Mouse (Mus musculus): ENCODE measurements at regions not wholly inside any gene's neighbourhood (a gene's known extent, or its start where the extent isn't known, plus 50 kb on each side); places are given as distances from the start of the nearest gene placed in this dataset.

GRCm38 (mm10) chr2:9386566-9386965 is 494.5 kb upstream of the 4930412O13Rik start:
- Histone ChIP-seq H3K9ac (no peak overlapping the region), H3K4me3 (no peak overlapping the region), H3K4me1 (no peaks in the 10 kb centered on the region), H3K27ac (no peak overlapping the region), H3K27me3 (no peaks in the 10 kb centered on the region), H3K36me3 (no peaks in the 10 kb centered on the region), H3K4me2 (no peak overlapping the region), H3K9me3 (no peaks in the 10 kb centered on the region)
- 71% methylated on average over 2 of the region's 2 CpGs for WGBS
- no peak for ATAC-seq (ENCODE audit: insufficient number of reproducible peaks, low FRiP score, low TSS enrichment, low read depth)

GRCm38 (mm10) chr2:9388058-9388457 is 493.0 kb upstream of the 4930412O13Rik start:
- H3K27me3 ChIP-seq = no peaks in the 10 kb centered on the region
- H3K4me3 ChIP-seq = no peak overlapping the region
- H3K9ac ChIP-seq = no peak overlapping the region
- H3K27ac ChIP-seq = no peak overlapping the region
- no peak overlapping the region for H3K4me2 ChIP-seq
- 45% methylated on average over 3 of the region's 3 CpGs for WGBS
- H3K4me1 ChIP-seq = no peaks in the 10 kb centered on the region
- H3K9me3 ChIP-seq = no peaks in the 10 kb centered on the region
- ATAC-seq (ENCODE audit: insufficient number of reproducible peaks, low FRiP score, low TSS enrichment, low read depth) = no peak
- H3K36me3 ChIP-seq = no peaks in the 10 kb centered on the region

- Histone ChIP-seq H3K27me3 (no peaks in the 10 kb centered on the region), H3K4me3 (no peak overlapping the region), H3K9ac (no peak overlapping the region), H3K4me1 (no peaks in the 10 kb centered on the region), H3K4me2 (no peak overlapping the region), H3K27ac (no peak overlapping the region), H3K36me3 (no peaks in the 10 kb centered on the region), H3K9me3 (no peaks in the 10 kb centered on the region)
- no peak for ATAC-seq (ENCODE audit: insufficient number of reproducible peaks, low FRiP score, low TSS enrichment, low read depth)
- WGBS = 40% methylated on average over 9 of the region's 9 CpGs
These were observed 485.6 kb upstream of the 4930412O13Rik start for GRCm38 (mm10) chr2:9395379-9395999.

- 65% methylated on average over 7 of the region's 7 CpGs for WGBS
- H3K9me3 ChIP-seq = no peaks in the 10 kb centered on the region
- no peak for ATAC-seq (ENCODE audit: insufficient number of reproducible peaks, low FRiP score, low TSS enrichment, low read depth)
- no peaks in the 10 kb centered on the region for H3K4me1 ChIP-seq
- no peaks in the 10 kb centered on the region for H3K36me3 ChIP-seq
- H3K4me3 ChIP-seq = no peak overlapping the region
- no peak overlapping the region for H3K4me2 ChIP-seq
- no peak overlapping the region for H3K27ac ChIP-seq
- no peaks in the 10 kb centered on the region for H3K27me3 ChIP-seq
- H3K9ac ChIP-seq = no peak overlapping the region
These were observed 479.6 kb upstream of the 4930412O13Rik start for GRCm38 (mm10) chr2:9401461-9401860.

GRCm38 (mm10) chr2:9402281-9402680 is 478.8 kb upstream of the 4930412O13Rik start:
- Histone ChIP-seq H3K36me3 (no peaks in the 10 kb centered on the region), H3K4me2 (no peak overlapping the region), H3K27ac (no peak overlapping the region), H3K4me1 (no peaks in the 10 kb centered on the region), H3K4me3 (no peak overlapping the region), H3K9me3 (no peaks in the 10 kb centered on the region), H3K9ac (no peak overlapping the region), H3K27me3 (no peaks in the 10 kb centered on the region)
- no peak for ATAC-seq (ENCODE audit: insufficient number of reproducible peaks, low FRiP score, low TSS enrichment, low read depth)
- 76% methylated on average over 2 of the region's 2 CpGs for WGBS

GRCm38 (mm10) chr2:9409075-9409474 is 472.0 kb upstream of the 4930412O13Rik start:
- Histone ChIP-seq H3K36me3 (no peaks in the 10 kb centered on the region), H3K9ac (no peak overlapping the region), H3K27me3 (no peaks in the 10 kb centered on the region), H3K4me2 (no peak overlapping the region), H3K9me3 (no peaks in the 10 kb centered on the region), H3K4me3 (no peak overlapping the region), H3K4me1 (no peaks in the 10 kb centered on the region), H3K27ac (no peak overlapping the region)
- 36% methylated on average over 7 of the region's 7 CpGs for WGBS
- no peak for ATAC-seq (ENCODE audit: insufficient number of reproducible peaks, low FRiP score, low TSS enrichment, low read depth)

- Histone ChIP-seq H3K9ac (no peak overlapping the region), H3K27ac (no peak overlapping the region), H3K4me2 (no peak overlapping the region), H3K9me3 (no peaks in the 10 kb centered on the region), H3K4me1 (peaks cover 2% of the 10 kb centered on the region; the same call in 1 of the 2 replicates), H3K4me3 (no peak overlapping the region), H3K27me3 (no peaks in the 10 kb centered on the region), H3K36me3 (no peaks in the 10 kb centered on the region)
- WGBS = 64% methylated on average over 8 of the region's 8 CpGs
- no peak for ATAC-seq (ENCODE audit: insufficient number of reproducible peaks, low FRiP score, low TSS enrichment, low read depth)
These were observed 458.4 kb upstream of the 4930412O13Rik start for GRCm38 (mm10) chr2:9422686-9423085.

GRCm38 (mm10) chr2:9423534-9423933 is 457.5 kb upstream of the 4930412O13Rik start:
- WGBS = 49% methylated on average over 7 of the region's 7 CpGs
- H3K9me3 ChIP-seq = no peaks in the 10 kb centered on the region
- H3K9ac ChIP-seq = no peak overlapping the region
- H3K27ac ChIP-seq = no peak overlapping the region
- H3K4me1 ChIP-seq = peaks cover 2% of the 10 kb centered on the region; the same call in 1 of the 2 replicates
- no peaks in the 10 kb centered on the region for H3K27me3 ChIP-seq
- H3K4me2 ChIP-seq = no peak overlapping the region
- ATAC-seq (ENCODE audit: insufficient number of reproducible peaks, low FRiP score, low TSS enrichment, low read depth) = no peak
- no peak overlapping the region for H3K4me3 ChIP-seq
- no peaks in the 10 kb centered on the region for H3K36me3 ChIP-seq

GRCm38 (mm10) chr2:9433110-9433940 is 447.7 kb upstream of the 4930412O13Rik start:
- ATAC-seq (ENCODE audit: insufficient number of reproducible peaks, low FRiP score, low TSS enrichment, low read depth) = no peak
- WGBS = 29% methylated on average over 17 of the region's 17 CpGs

GRCm38 (mm10) chr2:9435155-9435872 is 445.7 kb upstream of the 4930412O13Rik start:
- no peak for ATAC-seq (ENCODE audit: insufficient number of reproducible peaks, low FRiP score, low TSS enrichment, low read depth)
- no peak overlapping the region for H3K9ac ChIP-seq
- H3K4me3 ChIP-seq = no peak overlapping the region
- no peaks in the 10 kb centered on the region for H3K9me3 ChIP-seq
- no peaks in the 10 kb centered on the region for H3K4me1 ChIP-seq
- no peak overlapping the region for H3K27ac ChIP-seq
- no peaks in the 10 kb centered on the region for H3K27me3 ChIP-seq
- H3K4me2 ChIP-seq = no peak overlapping the region
- 49% methylated on average over 9 of the region's 9 CpGs for WGBS
- no peaks in the 10 kb centered on the region for H3K36me3 ChIP-seq

More at GRCm38 (mm10) chr2:9433110-9433940, 447.7 kb upstream of the 4930412O13Rik start:
- Histone ChIP-seq H3K27ac (no peak overlapping the region), H3K4me2 (no peak overlapping the region), H3K4me1 (no peaks in the 10 kb centered on the region), H3K9ac (no peak overlapping the region), H3K27me3 (no peaks in the 10 kb centered on the region), H3K9me3 (no peaks in the 10 kb centered on the region), H3K36me3 (no peaks in the 10 kb centered on the region), H3K4me3 (no peak overlapping the region)

GRCm38 (mm10) chr2:9443103-9443502 is 437.9 kb upstream of the 4930412O13Rik start:
- ATAC-seq (ENCODE audit: insufficient number of reproducible peaks, low FRiP score, low TSS enrichment, low read depth) = no peak
- H3K9me3 ChIP-seq = no peaks in the 10 kb centered on the region
- no peak overlapping the region for H3K4me3 ChIP-seq
- H3K27me3 ChIP-seq = no peaks in the 10 kb centered on the region
- H3K4me1 ChIP-seq = no peaks in the 10 kb centered on the region
- H3K36me3 ChIP-seq = no peaks in the 10 kb centered on the region
- H3K4me2 ChIP-seq = no peak overlapping the region
- no peak overlapping the region for H3K27ac ChIP-seq
- H3K9ac ChIP-seq = no peak overlapping the region

GRCm38 (mm10) chr2:9445826-9446225 is 435.2 kb upstream of the 4930412O13Rik start:
- Histone ChIP-seq H3K4me2 (no peak overlapping the region), H3K4me3 (no peak overlapping the region), H3K9me3 (no peaks in the 10 kb centered on the region), H3K9ac (no peak overlapping the region), H3K36me3 (no peaks in the 10 kb centered on the region), H3K4me1 (no peaks in the 10 kb centered on the region), H3K27ac (no peak overlapping the region), H3K27me3 (no peaks in the 10 kb centered on the region)
- 90% methylated on average over 1 of the region's 1 CpGs for WGBS
- ATAC-seq (ENCODE audit: insufficient number of reproducible peaks, low FRiP score, low TSS enrichment, low read depth) = no peak

All from limb, embryonic 15.5 days (tissue).